Mouse (Mus musculus): Measurements from ENCODE around the gene Mitd1.

The Mitd1 gene

GRCm38 (mm10) chr1:37867684-37868322, 22.4 kb downstream of the Mitd1 start:
- DNase-seq (ENCODE audit: low read depth, low spot score) = no peak

GRCm38 (mm10) chr1:37867056-37867455, 23.2 kb downstream of the Mitd1 start:
- peak; percentile 46 for DNase-seq (ENCODE audit: low read depth, low spot score)

- no peak for DNase-seq (ENCODE audit: low read depth, low spot score)
These were observed 23.9 kb downstream of the Mitd1 start, which contains the start of gene Tsga10 for GRCm38 (mm10) chr1:37866286-37866685. Gene Tsga10, minus strand, starts transcription at chr1:37866429.

GRCm38 (mm10) chr1:37865401-37866215, 24.6 kb downstream of the Mitd1 start:
- DNase-seq (ENCODE audit: low read depth, low spot score) = peak; percentile 1

GRCm38 (mm10) chr1:37864511-37865400, 25.5 kb downstream of the Mitd1 start:
- peak; percentile 97 for DNase-seq (ENCODE audit: low read depth, low spot score)

GRCm38 (mm10) chr1:37850696-37851095, 39.5 kb downstream of the Mitd1 start:
- no peak for DNase-seq (ENCODE audit: low read depth, low spot score)

GRCm38 (mm10) chr1:37846878-37847277, 43.3 kb downstream of the Mitd1 start:
- DNase-seq (ENCODE audit: low read depth, low spot score) = no peak

DNA sequence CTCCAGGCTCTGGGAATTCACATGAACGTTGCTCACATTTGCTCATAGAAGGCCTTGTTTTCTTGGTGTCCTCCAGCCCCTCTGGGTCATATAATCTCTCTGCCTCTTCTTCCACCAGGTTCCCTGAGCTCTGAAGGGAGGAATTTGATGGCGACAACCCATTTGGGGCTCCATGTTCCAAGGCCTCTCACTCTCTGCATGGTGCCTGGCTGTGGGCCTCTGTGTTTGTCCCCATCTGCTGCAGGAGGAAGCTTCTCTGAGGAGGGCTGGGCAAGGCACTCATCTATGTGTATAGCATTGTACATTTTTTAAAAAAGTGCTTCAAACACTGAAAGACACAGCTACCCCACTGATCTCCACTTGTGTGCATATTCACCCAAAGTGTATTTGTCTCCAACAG, 58.5 kb downstream of the Mitd1 start:
- DNase-seq (ENCODE audit: low read depth, low spot score) = no peak
